Mouse (Mus musculus): ENCODE data around the gene Scn4b.

Gene Scn4b

DNA sequence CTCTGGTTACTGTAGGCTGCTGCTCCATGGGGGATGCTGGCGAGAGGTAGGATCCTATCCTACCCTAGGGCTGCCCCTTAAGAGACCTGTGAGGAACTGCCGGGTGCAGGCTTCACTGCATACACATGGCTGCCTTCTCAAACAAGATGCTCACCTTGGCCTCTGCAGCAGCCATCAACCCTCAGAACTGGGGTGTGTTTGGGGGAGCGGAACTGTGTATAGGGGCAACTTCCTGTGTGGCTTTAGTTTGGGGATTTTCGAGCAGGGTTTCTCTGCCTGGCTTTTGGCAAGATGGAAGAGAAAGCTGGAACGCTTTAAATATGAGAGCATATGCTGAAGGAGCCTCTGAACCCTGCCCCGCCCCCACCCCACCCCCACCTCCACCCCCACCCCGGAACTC, 11.3 kb upstream of the Scn4b start:
- DNase-seq (ENCODE audit: low spot score) = no peak

DNA sequence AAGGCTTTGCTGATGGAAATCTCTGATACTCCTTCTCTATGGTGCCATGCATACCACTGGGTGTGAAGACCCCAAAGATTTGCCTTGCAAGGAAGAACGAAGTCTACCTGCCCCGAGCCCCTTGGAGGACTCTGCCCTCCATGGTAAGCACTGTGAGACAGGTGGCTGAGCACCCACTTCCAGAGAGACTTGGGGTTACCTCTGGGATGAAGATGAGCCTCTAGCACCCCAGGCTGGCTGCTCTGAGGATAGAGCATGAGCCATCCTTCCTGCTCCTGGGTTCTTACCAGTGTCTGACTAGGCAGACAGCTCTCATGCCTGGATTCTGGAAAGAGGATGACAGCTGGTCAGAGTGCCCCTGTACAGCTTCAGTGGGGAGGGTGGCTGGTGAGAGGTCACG, 8.1 kb upstream of the Scn4b start:
- no peak for DNase-seq (ENCODE audit: low spot score)

DNA sequence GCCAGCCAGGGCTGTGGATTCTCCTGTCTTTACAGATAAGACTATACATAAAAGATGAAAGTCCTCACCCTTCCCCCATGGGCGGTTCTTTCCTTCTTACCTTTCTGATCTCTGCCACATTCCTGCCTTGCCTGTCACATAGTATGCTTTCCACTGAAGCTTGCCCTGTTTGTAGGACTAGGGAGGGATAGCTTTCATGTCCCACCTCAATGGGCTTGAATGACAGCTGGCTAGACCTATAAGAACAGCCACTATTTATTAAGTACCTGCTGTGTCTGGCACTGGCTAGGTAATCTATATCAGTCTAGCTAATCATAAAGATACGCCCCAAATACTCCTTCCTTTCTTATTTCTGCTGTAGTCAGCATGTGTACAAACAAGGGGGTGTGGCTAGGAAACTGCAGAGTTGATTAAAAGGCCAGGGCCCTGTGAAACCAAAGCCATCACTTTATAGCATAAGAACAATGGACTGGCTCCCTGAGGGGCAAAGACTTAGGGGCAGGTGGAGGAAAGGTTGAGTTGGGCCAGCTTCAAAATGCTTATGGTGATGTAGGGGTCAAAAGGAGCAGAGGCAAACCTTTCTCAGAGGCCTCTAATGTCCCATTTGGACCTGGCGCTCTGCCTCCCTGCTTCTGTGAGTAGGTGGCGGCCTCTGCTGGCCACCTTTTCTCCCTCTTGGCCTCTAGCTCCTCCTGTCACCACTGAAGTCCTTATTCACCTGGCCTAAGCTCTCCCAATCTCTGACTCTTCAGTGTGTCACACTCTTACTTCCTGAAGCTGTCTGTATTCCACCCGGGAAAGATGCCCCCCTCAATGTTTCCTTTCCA, 4.5 kb upstream of the Scn4b start:
- DNase-seq (ENCODE audit: low spot score) = peak; percentile 49

DNA sequence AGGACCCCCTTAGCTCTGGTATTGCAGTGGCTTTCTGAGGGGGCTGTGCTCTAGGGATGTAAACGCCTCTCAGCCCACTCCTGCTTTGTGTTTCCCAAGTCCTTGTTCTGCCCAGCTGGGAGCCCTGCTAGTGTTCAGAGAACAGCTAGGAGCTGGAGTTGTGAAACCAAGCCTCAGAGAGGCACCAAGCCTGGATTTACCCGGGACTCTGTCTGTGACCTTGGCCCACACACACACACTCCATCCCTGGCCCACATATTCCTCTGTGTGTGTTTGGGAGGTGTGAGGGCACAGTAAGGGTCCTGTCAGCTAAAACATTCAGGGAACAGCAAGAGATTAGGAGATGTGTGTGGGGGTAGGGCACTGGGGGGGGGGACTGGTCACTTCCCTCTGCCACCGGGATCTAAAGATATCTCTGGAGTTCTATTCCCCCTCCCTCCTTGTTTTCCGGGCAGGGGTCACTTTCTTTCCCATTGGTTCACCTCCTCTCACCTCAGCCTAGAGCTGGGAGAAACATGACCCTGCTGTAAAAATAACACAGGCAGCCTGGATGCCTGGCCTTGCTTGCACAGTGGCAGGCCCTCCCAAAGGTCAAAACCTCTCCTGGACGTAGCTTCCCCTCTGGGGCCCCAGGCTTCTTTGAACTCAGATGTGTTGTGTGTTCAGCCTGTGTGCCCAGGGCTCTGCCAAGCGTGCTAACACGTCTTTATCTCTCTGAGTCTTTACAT, 1.6 kb upstream of the Scn4b start:
- no peak for DNase-seq (ENCODE audit: low spot score)

DNA sequence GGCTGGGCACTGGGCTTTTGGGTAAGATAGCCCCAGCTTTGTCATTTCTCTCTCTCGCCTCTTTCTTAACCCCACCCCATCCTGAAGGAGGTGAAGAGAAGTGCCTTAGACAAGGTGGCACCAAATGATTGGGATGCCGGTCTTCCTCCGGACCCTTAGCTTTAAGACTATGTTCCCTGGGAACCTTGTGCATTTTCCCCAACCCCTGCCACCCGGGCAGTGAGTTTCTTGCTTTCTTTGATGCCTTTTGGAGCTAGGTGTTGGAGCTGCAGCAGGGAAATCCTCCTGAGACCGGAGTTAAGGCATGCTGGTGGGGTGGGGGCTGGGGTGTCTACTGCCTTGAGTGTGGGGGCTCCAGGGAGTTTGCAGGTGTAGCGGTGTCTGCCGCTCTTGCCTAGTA, 887 bp downstream of the Scn4b start:
- DNase-seq (ENCODE audit: low spot score) = no peak

DNA sequence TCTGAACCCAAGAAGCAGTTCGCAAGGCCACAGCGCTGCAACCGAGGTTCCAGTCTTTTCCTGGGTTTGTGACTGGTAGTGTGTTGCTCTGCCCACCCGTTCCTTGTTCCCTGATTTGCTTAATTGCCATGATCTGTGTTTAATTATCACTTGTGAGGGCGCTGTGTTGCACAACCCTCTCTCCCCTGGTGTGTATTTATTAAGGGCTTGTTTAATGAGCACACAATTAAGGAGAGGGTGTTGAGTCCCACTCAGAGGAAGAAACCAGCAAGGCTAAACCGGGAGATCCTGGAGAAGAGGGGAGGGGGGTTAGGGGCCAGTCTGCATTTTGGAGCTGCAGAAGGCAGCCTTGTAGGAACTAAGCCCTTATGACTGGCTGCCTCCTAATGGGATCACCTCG, 2.8 kb downstream of the Scn4b start:
- DNase-seq (ENCODE audit: low spot score) = no peak

DNA sequence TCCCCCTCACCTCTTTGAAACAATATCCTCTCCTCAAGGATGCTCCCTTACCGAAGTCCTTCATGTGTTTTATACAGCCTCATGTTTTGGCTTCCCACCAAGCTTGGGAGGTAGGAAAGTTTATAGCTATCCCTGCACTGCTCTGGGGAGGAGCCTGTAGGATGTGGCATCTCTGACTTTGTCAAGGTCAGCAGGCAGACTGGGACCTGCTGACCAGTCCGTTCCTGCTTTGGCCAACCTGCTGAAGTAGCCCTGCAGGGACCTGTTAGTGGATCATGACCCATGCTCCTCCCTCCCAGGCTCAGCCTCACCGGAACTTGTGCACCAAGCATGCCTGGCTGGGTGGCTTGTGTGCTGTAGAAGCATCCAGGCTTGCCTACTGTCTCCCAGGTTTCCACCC, 4.5 kb downstream of the Scn4b start:
- DNase-seq (ENCODE audit: low spot score) = no peak

DNA sequence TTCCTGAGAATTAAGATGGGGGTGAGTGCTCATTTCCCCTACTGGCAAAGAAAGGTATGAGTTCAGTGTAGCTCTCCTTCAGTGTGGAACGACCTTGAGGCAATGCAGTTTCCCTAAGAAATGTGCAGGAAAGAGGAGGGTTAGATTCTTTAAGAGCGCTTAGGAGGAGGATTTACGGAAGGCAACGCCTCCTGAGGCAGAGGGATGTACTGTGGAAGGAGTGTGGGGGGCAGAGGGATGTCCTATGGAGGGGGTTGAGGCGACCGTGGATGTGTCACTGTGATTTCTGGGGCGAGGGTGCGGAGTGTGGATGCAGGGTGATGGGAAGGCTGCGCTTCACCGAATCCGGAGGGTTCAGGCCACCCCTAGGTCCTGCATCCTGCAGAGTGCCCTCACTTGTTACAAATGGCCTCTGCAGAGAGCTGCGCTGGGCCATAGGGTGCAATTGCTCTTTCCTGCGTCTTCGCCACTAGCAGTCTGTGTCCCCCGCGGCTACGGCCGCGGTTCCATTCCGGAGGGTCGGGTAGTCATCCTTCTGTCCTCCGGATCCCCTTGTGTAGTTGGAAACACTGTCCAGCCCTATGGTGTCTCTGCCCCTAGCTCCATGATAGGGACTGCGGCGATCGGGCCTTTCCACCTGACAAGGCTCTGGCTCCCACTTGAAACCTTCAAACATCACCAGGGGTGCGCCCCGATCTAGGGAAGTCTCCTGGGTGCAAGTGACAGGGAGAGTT, 7.5 kb downstream of the Scn4b start:
- no peak for DNase-seq (ENCODE audit: low spot score)

DNA sequence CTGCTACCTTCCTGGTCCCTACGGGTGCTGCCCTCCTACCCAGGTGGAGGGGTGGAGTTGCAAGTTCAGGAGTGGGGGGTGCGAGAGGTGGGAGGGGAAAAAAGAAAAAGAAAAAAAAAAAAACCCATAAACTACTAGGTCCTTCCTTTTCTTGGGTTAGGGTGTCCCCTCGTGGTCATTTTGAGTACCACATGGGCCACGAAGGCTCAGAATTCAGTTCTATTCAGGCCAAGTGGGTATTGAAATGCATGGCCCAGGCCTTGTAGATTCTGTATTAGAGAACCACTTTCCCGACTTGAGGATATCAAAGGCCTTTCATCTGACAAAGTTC, 8.0 kb downstream of the Scn4b start:
- DNase-seq (ENCODE audit: low spot score) = peak; percentile 49

DNA sequence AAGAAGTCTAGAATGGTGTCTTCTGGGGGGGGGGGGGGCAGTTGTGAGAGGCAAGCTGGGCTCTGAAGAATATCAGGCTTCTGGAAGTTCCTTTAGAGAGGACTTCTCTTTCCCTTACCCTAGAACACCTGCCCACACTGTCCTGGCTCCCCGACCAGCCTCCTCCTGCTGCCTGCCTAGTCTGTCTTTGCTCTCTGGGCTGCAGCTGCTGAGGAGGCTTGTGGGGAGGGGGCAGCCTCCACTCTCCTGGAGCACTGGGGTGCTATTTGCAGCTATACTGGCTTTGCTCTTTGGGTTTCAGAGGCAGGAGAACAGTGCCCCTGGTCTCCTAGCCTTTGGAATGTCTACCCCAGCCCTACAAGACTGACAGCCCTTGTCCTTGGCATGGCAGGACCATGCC, 12.7 kb downstream of the Scn4b start:
- no peak for DNase-seq (ENCODE audit: low spot score)

DNA sequence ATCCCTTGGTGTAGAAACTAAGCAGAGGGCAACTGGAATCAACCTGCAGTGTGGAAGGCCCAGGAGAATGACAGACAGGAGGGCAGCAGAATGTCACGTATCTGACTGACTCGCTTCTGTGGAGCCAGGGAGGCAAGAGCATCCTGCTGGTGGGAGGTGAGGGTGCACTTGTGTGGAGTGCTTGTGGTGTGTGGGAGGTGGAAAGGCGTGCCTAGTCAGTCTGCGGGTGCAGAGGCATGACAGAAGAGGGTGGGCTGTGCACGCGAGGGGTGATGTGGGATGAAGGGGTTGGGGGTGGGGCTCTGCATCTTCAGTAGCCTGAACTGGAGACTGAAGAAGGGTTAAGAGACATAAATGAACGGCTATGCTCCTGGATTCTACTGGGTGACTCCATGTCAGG, 15.2 kb downstream of the Scn4b start:
- no peak for DNase-seq (ENCODE audit: low spot score)

DNA sequence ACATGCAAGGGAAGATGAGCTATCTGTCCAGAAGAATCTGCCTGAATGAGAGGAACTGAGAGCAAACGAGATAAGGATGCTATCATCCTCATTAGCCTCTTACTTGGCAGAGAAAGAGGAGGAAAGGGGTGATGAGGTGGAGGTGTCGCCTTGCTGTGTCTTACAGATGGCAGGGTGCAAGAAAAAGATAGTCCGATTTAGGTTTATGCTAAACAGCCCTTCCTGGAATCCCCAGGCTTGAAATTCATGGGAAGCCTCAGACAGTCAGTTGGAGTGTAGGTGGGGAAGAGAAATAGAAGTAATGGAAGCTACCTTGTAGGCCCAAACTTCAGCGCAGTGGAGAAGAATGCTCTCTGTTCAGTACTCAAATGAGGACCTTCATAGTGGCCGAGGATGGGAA, 29.7 kb downstream of the Scn4b start:
- no peak for DNase-seq (ENCODE audit: low spot score)

DNA sequence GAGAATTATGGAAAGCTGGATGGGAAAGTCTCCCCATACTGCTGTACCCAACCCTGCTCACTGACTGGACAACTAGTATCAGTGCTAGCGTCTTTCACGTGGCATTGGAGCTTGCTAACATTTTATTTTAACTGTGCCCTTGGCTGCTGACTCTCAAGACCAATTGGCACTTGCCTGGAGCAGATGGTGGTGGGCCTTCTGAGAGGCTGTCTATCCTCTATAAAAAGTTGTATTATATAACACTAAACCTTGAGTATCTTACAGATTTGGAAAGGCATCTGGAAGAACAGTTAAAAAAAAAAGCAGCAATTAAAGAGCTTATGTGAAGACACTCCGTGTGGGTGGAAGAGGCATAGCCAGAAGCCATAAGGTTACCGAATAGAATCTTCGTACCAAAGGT, 32.0 kb downstream of the Scn4b start:
- DNase-seq (ENCODE audit: low spot score) = no peak

DNA sequence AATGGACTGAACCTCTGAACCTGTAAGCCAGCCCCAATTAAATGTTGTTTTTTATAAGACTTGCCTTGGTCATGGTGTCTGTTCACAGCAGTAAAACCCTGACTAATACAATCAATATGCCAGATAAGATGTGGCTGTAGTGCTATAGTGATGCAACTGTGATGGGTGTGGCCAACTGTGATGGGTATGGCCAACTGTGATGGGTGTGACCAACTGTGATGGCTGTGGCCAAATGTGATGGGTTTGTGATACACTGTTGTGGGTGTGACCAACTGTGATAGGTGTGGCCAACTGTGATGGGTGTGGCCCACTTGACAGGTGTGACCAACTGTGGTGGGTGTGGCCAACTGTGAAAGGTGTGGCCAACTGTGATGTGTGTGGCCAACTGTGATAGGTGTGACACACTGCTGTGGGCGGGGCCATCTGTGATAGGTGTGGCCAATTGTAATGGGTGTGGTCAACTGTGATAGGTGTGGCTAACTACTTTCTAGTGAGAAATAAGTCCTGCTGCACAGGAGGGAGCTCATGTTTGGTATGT, 32.9 kb downstream of the Scn4b start:
- no peak for DNase-seq (ENCODE audit: low spot score)

DNA sequence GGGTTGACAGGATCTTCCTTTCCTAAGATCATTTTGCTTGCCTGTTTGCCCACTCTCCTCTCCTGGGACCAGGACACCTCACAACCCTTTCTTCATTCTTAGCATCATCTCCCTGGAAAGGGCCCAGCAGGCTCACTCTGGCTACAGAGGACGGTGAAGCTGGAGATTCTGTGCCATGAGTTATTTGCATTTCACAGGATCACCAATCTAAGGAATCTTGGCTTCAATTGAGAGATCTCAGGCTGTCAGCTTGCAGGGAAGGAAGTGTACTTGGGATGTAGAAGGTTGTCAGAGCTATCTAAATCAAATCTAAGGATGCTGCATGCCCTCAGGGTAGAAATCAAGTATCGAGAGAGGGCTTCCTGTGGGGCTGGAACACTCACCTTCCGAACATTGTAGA, 35.3 kb downstream of the Scn4b start:
- no peak for DNase-seq (ENCODE audit: low spot score)

DNA sequence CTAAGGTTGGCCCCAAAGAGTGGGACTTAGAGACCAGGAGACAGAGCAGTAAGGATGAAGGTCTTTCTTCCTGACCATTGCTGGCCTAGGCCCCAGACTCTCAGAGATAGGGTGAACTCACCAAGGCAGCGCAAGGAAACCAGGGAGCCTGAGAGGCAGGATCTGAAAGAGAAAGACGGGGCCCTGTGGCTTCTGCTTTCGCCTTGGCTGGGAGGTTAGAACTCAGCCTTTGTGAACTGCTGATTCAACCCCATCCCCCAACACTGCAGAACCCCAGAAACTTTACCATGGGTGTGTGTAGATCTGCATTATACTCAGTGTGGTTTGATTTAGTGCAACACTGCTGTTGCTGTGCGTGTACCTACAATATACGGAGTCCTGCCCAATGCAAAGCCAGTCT, 41.1 kb downstream of the Scn4b start:
- no peak for DNase-seq (ENCODE audit: low spot score)

DNA sequence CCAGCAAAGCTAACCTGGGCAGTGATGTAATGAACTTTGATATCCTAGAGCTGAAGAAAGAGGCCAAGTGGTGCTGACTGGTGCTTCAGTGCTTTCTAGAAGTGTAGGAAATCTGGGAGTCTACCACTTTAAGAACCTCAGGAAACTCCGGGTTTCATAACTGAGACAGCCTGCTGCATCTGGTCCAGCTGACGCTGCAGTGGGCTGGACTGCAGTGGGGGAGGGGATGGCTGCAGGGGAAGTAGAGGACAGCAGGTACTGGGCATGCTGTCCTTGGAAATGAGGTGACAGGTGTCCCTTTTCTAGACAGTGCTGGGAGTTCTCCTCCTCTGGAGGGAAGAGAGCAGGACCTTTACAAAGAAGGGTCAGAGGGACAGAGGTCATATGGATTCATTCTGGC, 43.6 kb downstream of the Scn4b start, which contains the start of gene BC049352:
Gene BC049352, plus strand, starts transcription at position 238 of the 400 bp plus-strand sequence.
- no peak for DNase-seq (ENCODE audit: low spot score)

DNA sequence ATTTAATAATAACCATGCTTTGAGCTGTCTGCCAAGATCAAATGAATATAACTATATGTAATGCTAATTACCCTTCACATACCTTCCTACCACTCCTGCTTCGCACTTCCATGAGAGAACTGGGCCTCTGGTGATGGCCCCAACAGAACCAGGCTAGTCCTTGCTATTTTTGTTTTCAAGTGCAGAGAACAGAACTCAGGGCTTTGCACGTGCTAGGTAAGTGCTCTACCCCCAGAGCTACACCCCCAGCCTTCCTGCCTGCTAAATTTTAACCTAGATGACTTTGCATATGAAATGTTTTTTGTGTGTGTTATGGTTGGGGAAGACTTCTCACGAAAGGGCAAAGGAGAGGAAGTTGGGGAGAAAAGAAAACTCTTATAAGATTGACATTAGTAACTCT, 44.3 kb downstream of the Scn4b start:
- DNase-seq (ENCODE audit: low spot score) = no peak

DNA sequence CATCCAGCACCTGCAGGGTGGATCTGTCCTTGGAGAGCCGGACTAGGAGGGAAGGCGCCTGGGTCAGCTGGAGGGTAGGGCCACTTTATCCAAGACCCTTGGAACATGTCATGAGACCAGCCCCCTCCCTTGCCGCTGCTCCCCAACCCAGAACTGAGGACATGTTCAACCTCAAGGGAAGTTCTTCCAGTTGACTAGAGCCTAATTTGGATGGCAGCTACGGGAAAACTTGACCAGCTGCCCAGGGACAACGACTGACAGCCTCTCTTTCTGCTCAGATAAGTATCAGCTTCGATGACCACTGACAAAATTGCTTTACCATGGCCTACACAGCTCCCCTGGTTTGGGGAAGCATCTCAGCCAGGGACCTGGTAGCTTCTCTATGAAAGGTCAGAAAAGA, 45.1 kb downstream of the Scn4b start:
- no peak for DNase-seq (ENCODE audit: low spot score)

DNA sequence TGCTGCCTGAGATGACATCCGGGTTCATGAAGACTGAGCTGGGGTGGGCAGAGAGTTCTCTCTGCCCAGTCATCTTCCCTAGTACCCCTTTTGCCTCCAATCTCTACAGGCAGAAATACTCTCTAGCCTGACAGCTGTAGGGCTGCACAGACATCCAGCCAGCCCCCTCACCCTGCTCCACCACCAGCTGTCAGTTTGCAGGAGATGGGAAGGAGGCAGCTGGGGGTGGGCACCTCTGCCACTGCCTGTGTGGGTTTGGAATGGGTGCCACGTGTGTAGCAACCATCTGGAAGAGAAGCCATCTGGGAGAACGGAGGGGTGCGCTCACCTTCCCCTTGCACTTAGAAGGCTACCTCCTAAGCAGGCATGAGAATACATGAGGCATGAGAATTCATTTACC, 47.1 kb downstream of the Scn4b start:
- DNase-seq (ENCODE audit: low spot score) = no peak

DNA sequence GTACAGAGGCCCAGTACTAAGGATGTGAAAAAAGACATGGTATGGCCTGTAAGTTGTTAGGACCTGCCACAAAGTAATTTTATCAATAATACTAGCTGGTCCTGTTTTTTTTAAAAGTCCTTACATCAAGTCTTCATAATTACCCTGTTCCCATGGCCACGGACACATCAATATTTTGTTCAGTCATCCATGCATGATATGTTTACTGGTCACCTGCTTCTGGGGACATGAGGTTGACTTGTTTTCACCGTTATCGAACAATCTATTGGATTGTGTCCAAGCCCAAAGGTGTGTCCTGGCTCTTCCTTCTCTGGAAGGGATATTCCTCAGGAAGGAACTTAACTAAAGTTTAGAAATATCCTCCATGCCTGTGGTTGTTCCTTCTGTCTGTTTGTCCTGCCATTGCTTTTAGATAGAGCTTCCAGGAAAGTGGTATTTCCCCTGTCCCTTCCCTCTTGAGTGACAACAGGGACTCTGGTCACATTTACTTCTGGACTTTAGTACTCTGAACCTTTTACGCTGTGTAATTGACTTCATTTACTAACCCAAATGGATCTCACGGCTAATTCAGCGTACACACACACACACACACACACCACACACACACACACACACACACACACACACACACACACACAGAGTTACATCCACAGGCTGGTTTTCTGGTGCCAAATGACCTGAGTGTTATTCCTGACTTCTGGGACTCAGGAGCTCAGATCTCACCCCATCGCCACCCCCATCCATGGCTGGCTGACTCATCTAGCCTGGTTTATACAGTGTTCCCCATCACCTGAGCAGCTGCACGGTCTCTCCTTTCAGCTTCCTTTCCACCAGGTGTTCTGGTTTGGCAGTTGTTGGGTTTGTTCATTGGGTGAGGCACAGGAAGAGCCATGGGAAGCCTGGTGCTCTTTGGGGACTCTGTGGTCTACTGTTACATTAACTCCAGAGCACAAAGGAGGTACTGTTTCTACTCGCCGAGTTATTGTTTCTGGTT, 50.7 kb downstream of the Scn4b start:
- no peak for DNase-seq (ENCODE audit: low spot score)
